In the genomic region with DNA sequence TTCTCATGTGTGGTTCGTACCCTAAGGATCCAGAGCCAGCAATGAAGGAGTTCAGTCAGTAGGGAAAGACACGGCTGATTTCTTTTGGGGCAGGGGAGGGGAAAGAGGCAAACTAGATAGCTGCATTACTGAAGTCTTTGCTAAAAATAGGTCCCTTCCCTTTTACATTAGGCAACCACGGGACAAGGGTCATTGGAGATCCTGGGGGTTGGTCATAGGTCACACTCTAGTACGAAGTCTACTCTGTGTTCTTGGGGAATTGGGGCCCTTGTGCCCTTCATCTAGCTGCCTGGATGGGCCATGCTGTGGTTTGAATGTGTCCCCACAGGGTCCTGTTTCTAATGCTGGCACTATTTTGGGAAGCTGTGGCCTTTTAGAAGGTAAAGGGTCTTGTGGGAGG, we compare ENCODE assay signal across 23 mouse cellular contexts.
"Had no signal": no experiment of that assay in that cellular context is flagged by ENCODE, and none has a peak within 500 bp of the region (broad histone marks: within the 10 kb centered on the region; RNA-seq: fewer than 3 reads in every experiment).

No protein-coding gene starts in this region.

- H3K27me3 ChIP-seq: heart, embryonic 15.5 days; hindbrain, embryonic 13.5 days; hindbrain, embryonic 15.5 days; limb, embryonic 15.5 days; liver, embryonic 12.5 days had no signal

- H3K4me2 ChIP-seq: heart, embryonic 11.5 days; heart, embryonic 13.5 days; heart, embryonic 15.5 days; hindbrain, embryonic 13.5 days; hindbrain, embryonic 15.5 days; limb, embryonic 13.5 days; limb, embryonic 15.5 days; liver, embryonic 12.5 days had no signal

- H3K4me1 ChIP-seq: heart, embryonic 15.5 days; limb, embryonic 13.5 days; limb, embryonic 15.5 days; liver, embryonic 12.5 days had no signal

- DNase-seq: forebrain, postnatal 0 days; gastrocnemius, postnatal 14 days; gastrocnemius, postnatal 36 days; heart, adult 11 months; heart, adult 2 months; heart, postnatal 14 days; heart, postnatal 36 days; layer of hippocampus, adult 9-11 months; layer of hippocampus, postnatal 36 days; left cerebral cortex, postnatal 4 days; lung, adult 18-20 months had no signal

- H3K27ac ChIP-seq: heart, adult 2 months; heart, embryonic 13.5 days; heart, embryonic 15.5 days; hindbrain, embryonic 13.5 days; hindbrain, embryonic 15.5 days; hindbrain, postnatal 0 days; kidney, postnatal 0 days; limb, embryonic 13.5 days; limb, embryonic 15.5 days; liver, embryonic 12.5 days; liver, embryonic 14.5 days had no signal

- H3K4me3 ChIP-seq: heart, adult 2 months; heart, embryonic 13.5 days; heart, embryonic 15.5 days; hindbrain, embryonic 13.5 days; hindbrain, embryonic 15.5 days; limb, embryonic 13.5 days; limb, embryonic 15.5 days; liver, embryonic 12.5 days had no signal

- H3K9me3 ChIP-seq: heart, embryonic 13.5 days; heart, embryonic 15.5 days; hindbrain, embryonic 13.5 days; hindbrain, embryonic 15.5 days; limb, embryonic 13.5 days; limb, embryonic 15.5 days; liver, embryonic 12.5 days had no signal

- H3K36me3 ChIP-seq: heart, embryonic 13.5 days; heart, embryonic 15.5 days; hindbrain, embryonic 13.5 days; hindbrain, embryonic 15.5 days; limb, embryonic 13.5 days; limb, embryonic 15.5 days; liver, embryonic 12.5 days had no signal

- ATAC-seq: forebrain, postnatal 0 days; hindbrain, postnatal 0 days; intestine, embryonic 16.5 days; liver, embryonic 12.5 days had no signal

- H3K9ac ChIP-seq: forebrain, postnatal 0 days; heart, embryonic 13.5 days; heart, embryonic 15.5 days; hindbrain, embryonic 13.5 days; hindbrain, embryonic 15.5 days; limb, embryonic 13.5 days; limb, embryonic 15.5 days; liver, embryonic 12.5 days; liver, embryonic 14.5 days had no signal
